Mouse (Mus musculus): ENCODE measurements around the gene Dip2a. TPM values are rescaled to one million over a fixed set of nuclear protein-coding genes. Genes with fewer than 3 reads are reported as not detected.

Gene Dip2a
- 19.2 and 19.8 TPM in 2 replicates for polyA plus RNA-seq (2015; fragmentation: Nextera tagmentation; extraction: Ambion mirVana)

DNA sequence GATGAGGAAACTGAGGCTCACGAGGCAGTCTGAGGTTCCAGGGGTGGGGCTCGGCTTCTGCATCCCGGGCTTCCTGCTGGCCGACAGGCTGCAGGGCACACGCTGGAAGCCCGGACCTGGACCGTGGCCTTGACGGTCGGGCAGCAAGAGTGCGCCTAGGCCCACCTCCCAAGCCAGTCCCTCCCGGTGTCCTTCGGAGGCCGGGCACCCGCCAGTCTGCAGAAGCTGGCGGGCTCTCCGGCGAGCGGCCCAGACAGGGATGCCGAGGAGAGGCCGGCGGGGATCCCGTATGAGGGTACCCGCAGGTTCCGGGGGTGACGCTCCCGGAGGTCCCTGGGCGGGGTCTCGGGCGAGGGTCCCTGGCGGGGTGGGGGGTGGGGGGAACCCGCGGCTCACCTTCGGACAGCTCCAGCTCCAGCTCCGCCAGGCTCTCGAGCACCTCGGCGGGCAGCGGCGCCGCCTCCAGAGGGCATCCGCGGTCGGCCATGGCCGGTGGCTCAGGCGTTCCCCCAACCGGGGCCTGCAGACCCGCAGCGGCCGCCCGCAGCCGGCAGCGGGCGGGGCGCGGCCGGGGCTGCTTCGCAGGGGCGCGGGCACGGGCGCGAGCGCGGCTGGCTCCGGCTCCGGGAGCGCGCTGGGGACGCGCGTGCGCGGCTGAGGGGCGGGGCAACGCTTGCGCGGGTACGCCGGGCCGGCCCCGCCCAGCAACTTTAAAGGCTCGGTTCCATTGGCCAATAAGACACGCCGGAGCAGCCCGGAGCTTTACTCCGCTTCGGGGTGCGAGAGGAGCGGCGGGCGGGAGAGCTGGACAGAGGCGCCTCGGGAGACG, at the start of gene Dip2a:
Gene Dip2a (minus strand): TSS at position 581 of the 829 bp plus-strand sequence.
- peak within 1 kb of the TSS; percentile 97 for H3K9ac ChIP-seq (ENCODE audit: low read depth, low read length)
- ATAC-seq = peak; percentile 94
- H3K4me2 ChIP-seq (ENCODE audit: low read length) = peak within 1 kb of the TSS; percentile 94
- under 1% methylated on average over 75 of the region's 94 CpGs for WGBS
- H3K27me3 ChIP-seq (ENCODE audit: control insufficient read depth, insufficient read depth, low read depth, low read length) = no peaks in the 10 kb centered on the region
- H3K4me3 ChIP-seq (ENCODE audit: low read depth, low read length) = peak within 1 kb of the TSS; percentile 86
- no peaks in the 10 kb centered on the region for H3K9me3 ChIP-seq (replicated peaks; ENCODE audit: control insufficient read depth, low read length, poor library complexity, severe bottlenecking)
- H3K27ac ChIP-seq (ENCODE audit: low read length) = peak within 1 kb of the TSS; percentile 91
- peaks cover 24% of the 10 kb centered on the region for H3K4me1 ChIP-seq (ENCODE audit: control insufficient read depth, insufficient read depth, low read length)
- H3K36me3 ChIP-seq (ENCODE audit: control insufficient read depth, insufficient read depth, low read length) = no peaks in the 10 kb centered on the region

DNA sequence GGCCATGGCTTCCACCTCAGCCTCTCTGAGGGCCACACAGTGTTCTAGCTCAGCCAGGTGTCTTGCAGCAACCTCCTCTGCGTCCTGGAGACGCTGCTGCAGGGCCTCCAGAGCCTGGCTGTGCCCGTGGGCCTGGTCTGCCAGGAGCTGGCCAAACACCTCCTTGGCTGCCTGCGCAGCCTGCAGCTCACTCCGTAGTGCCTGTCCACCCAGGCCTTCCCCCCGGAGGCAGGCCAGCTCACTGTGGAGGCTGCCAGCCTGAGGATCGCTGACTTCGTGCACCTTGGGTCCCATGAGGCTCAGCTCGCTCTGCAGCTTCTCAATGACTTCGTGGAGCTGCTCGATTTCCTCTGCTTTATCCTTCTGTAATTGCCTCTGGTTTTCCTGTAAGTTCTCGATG, 47.5 kb upstream of the Dip2a start:
- Histone ChIP-seq H3K4me3 (ENCODE audit: low read depth, low read length) (no peak overlapping the region), H3K27me3 (ENCODE audit: control insufficient read depth, insufficient read depth, low read depth, low read length) (no peaks in the 10 kb centered on the region), H3K36me3 (ENCODE audit: control insufficient read depth, insufficient read depth, low read length) (peaks cover 16% of the 10 kb centered on the region), H3K27ac (ENCODE audit: low read length) (no peak overlapping the region), H3K9me3 (replicated peaks; ENCODE audit: control insufficient read depth, low read length, poor library complexity, severe bottlenecking) (no peaks in the 10 kb centered on the region), H3K4me2 (ENCODE audit: low read length) (no peak overlapping the region), H3K9ac (ENCODE audit: low read depth, low read length) (no peak overlapping the region), H3K4me1 (ENCODE audit: control insufficient read depth, insufficient read depth, low read length) (no peaks in the 10 kb centered on the region)
- ATAC-seq = no peak
- WGBS = 95% methylated on average over 12 of the region's 12 CpGs

DNA sequence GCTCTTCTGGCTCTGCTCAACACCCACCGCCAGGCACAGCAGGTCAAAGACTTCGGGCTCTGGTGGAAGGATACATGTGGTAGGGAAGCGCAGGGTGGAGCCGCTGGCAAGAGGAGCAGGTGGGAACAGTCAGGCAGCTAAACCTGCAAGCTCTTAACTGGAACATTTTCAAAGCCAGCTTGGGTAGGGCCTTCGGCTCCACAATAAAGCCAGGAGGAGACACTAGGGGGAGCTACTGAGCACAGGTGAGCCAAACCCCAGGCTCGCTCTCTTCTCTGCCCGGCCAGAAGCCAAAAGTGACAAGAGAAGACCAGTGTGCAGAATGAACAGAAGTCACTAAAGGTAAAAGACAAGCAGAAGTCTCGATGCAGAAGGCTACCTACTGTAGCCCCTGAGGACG, 46.7 kb upstream of the Dip2a start:
- H3K27me3 ChIP-seq (ENCODE audit: control insufficient read depth, insufficient read depth, low read depth, low read length) = no peaks in the 10 kb centered on the region
- WGBS = 83% methylated on average over 9 of the region's 9 CpGs
- no peaks in the 10 kb centered on the region for H3K4me1 ChIP-seq (ENCODE audit: control insufficient read depth, insufficient read depth, low read length)
- no peak for ATAC-seq
- H3K4me3 ChIP-seq (ENCODE audit: low read depth, low read length) = no peak overlapping the region
- H3K27ac ChIP-seq (ENCODE audit: low read length) = no peak overlapping the region
- H3K4me2 ChIP-seq (ENCODE audit: low read length) = no peak overlapping the region
- H3K36me3 ChIP-seq (ENCODE audit: control insufficient read depth, insufficient read depth, low read length) = peaks cover 14% of the 10 kb centered on the region
- H3K9ac ChIP-seq (ENCODE audit: low read depth, low read length) = no peak overlapping the region
- H3K9me3 ChIP-seq (replicated peaks; ENCODE audit: control insufficient read depth, low read length, poor library complexity, severe bottlenecking) = no peaks in the 10 kb centered on the region

DNA sequence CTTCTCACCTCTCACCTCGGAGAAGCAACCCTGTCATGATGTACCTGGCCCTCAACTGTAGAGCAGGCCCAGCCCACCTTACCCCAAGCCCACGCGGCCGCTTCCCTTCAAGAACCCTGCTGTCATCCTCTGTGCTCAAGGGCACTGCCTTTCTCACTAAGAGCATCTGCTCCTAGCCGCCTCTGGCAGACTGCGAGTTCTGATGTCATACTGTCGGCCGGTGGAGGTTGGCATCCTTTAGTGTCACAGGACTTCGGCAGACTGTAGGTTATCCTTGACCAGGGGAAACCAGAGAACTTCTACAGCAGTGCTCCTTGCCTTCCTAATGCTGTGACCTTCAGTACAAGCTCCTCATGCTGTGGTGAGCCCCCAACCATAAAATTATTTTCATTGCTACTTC, 46.1 kb upstream of the Dip2a start:
- H3K4me1 ChIP-seq (ENCODE audit: control insufficient read depth, insufficient read depth, low read length) = no peaks in the 10 kb centered on the region
- H3K9ac ChIP-seq (ENCODE audit: low read depth, low read length) = no peak overlapping the region
- no peaks in the 10 kb centered on the region for H3K9me3 ChIP-seq (replicated peaks; ENCODE audit: control insufficient read depth, low read length, poor library complexity, severe bottlenecking)
- no peak overlapping the region for H3K4me2 ChIP-seq (ENCODE audit: low read length)
- 97% methylated on average over 9 of the region's 9 CpGs for WGBS
- ATAC-seq = no peak
- H3K27ac ChIP-seq (ENCODE audit: low read length) = no peak overlapping the region
- H3K36me3 ChIP-seq (ENCODE audit: control insufficient read depth, insufficient read depth, low read length) = peaks cover 14% of the 10 kb centered on the region
- H3K4me3 ChIP-seq (ENCODE audit: low read depth, low read length) = no peak overlapping the region
- H3K27me3 ChIP-seq (ENCODE audit: control insufficient read depth, insufficient read depth, low read depth, low read length) = no peaks in the 10 kb centered on the region

DNA sequence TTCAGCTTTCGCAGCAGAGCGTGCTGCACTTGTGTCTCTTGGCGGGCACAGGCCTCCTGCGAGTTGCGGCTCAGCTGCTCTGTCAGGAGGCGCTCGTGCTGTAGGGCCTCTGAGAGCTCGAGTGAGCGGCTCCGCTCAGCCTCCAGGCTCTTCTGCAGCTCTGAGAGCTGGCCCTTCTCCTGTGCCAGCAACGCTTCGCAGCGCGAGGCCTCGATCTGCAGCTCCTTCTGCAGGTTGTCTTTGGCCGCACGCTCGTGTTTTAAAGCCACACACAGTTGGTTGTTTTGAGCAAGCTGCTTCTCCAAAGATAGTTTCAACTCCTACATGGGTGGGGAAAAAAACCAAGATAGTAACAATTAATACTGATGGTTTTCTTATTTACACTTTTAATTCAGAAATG, 29.9 kb upstream of the Dip2a start:
- Histone ChIP-seq H3K4me3 (ENCODE audit: low read depth, low read length) (no peak overlapping the region), H3K9me3 (replicated peaks; ENCODE audit: control insufficient read depth, low read length, poor library complexity, severe bottlenecking) (no peaks in the 10 kb centered on the region), H3K4me2 (ENCODE audit: low read length) (no peak overlapping the region), H3K9ac (ENCODE audit: low read depth, low read length) (no peak overlapping the region), H3K36me3 (ENCODE audit: control insufficient read depth, insufficient read depth, low read length) (peaks cover 13% of the 10 kb centered on the region), H3K27me3 (ENCODE audit: control insufficient read depth, insufficient read depth, low read depth, low read length) (no peaks in the 10 kb centered on the region), H3K4me1 (ENCODE audit: control insufficient read depth, insufficient read depth, low read length) (no peaks in the 10 kb centered on the region), H3K27ac (ENCODE audit: low read length) (no peak overlapping the region)
- 94% methylated on average over 18 of the region's 18 CpGs for WGBS
- no peak for ATAC-seq

DNA sequence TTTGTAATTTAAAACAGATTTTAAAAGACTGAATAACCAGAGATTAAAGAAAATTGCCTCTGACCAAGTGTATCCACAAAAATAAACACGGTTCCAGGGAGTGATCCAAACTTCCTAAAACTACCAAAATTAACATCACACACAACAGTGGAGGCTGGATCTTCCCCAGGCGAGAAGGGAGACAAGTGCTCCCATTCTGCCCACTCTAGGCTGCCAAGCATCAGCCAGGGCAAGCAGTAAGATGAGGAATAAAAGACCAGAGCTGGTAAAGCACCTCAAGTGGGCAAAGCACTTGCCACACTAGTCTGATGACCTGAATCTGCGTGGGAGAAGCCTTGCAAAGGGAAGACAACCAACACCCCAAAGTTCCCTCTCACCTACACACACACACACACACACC, 26.6 kb upstream of the Dip2a start:
- H3K9me3 ChIP-seq (replicated peaks; ENCODE audit: control insufficient read depth, low read length, poor library complexity, severe bottlenecking) = no peaks in the 10 kb centered on the region
- WGBS = 74% methylated on average over 3 of the region's 3 CpGs
- H3K4me2 ChIP-seq (ENCODE audit: low read length) = no peak overlapping the region
- no peak for ATAC-seq
- H3K36me3 ChIP-seq (ENCODE audit: control insufficient read depth, insufficient read depth, low read length) = peaks cover 18% of the 10 kb centered on the region
- H3K27me3 ChIP-seq (ENCODE audit: control insufficient read depth, insufficient read depth, low read depth, low read length) = no peaks in the 10 kb centered on the region
- H3K27ac ChIP-seq (ENCODE audit: low read length) = no peak overlapping the region
- no peak overlapping the region for H3K4me3 ChIP-seq (ENCODE audit: low read depth, low read length)
- no peaks in the 10 kb centered on the region for H3K4me1 ChIP-seq (ENCODE audit: control insufficient read depth, insufficient read depth, low read length)
- H3K9ac ChIP-seq (ENCODE audit: low read depth, low read length) = no peak overlapping the region

DNA sequence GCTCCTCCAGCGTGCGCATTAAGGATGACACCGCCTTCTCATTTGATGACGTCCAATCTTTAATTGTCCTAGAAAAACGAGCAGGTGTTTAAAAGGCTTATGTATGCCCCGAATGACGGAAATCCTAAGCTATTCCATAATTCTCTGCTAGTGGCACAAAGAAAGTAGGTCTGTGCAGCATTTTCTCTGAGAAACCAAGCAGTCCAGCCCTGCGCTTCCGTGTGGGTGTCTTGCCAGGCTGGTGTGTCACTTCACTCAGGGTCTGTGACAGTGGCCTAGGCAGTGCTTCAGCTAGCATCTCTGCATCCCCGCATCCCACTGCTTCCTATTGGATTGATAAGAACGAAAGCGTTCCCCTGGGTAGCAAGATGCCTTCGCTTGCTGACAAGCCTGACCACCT, 23.7 kb upstream of the Dip2a start:
- H3K27me3 ChIP-seq (ENCODE audit: control insufficient read depth, insufficient read depth, low read depth, low read length) = no peaks in the 10 kb centered on the region
- no peak overlapping the region for H3K27ac ChIP-seq (ENCODE audit: low read length)
- no peak for ATAC-seq
- H3K36me3 ChIP-seq (ENCODE audit: control insufficient read depth, insufficient read depth, low read length) = peaks cover 9% of the 10 kb centered on the region; the same call in 1 of the 2 replicates
- no peaks in the 10 kb centered on the region for H3K4me1 ChIP-seq (ENCODE audit: control insufficient read depth, insufficient read depth, low read length)
- no peak overlapping the region for H3K9ac ChIP-seq (ENCODE audit: low read depth, low read length)
- H3K4me3 ChIP-seq (ENCODE audit: low read depth, low read length) = no peak overlapping the region
- 95% methylated on average over 13 of the region's 13 CpGs for WGBS
- H3K4me2 ChIP-seq (ENCODE audit: low read length) = no peak overlapping the region
- no peaks in the 10 kb centered on the region for H3K9me3 ChIP-seq (replicated peaks; ENCODE audit: control insufficient read depth, low read length, poor library complexity, severe bottlenecking)

DNA sequence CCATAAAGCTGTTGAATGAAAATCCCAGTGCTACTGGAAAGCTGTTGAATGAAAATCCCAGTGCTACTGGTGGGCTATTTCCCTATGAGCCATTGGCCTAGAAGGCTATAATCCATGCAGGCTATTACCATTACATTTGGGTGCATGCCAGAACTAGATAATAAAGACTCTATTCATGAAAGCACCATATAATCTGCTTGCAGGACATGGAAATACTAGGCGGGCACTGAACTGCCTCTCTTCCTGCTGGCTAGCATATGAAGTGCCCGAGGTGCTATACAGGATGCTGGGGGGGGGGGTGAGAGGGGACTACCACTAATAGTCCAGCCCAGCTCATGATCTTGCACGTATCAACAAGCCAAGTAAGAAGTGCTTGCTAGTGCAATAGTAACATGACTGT, 18.1 kb upstream of the Dip2a start:
- ATAC-seq = peak; percentile 64; the same call in 1 of the 2 replicates
- 36% methylated on average over 3 of the region's 3 CpGs for WGBS
- H3K27ac ChIP-seq (ENCODE audit: low read length) = no peak overlapping the region; the same call in 1 of the 2 replicates

DNA sequence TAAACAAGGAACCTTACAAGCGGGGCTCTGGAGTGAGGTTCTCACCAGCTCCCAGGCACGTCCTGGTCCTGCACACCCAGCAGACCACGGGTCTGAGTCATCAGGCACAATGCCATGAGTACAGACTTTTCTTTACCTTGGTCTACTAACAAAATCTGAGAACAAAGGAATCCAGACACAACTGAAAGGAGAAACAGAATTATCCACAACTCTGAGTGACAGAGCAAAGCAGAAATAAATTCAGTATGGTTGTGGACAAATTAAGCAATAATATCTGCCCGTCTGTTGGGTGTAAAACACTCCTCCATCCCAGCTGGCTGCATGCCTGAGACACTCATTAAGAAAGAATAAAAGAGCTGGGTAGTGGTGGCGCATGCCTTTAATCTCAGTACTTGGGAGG, 13.4 kb upstream of the Dip2a start:
- 76% methylated on average over 5 of the region's 5 CpGs for WGBS
- no peaks in the 10 kb centered on the region for H3K9me3 ChIP-seq (replicated peaks; ENCODE audit: control insufficient read depth, low read length, poor library complexity, severe bottlenecking)
- no peak overlapping the region for H3K27ac ChIP-seq (ENCODE audit: low read length)
- H3K9ac ChIP-seq (ENCODE audit: low read depth, low read length) = no peak overlapping the region
- ATAC-seq = no peak
- H3K4me3 ChIP-seq (ENCODE audit: low read depth, low read length) = no peak overlapping the region
- no peaks in the 10 kb centered on the region for H3K27me3 ChIP-seq (ENCODE audit: control insufficient read depth, insufficient read depth, low read depth, low read length)
- no peaks in the 10 kb centered on the region for H3K4me1 ChIP-seq (ENCODE audit: control insufficient read depth, insufficient read depth, low read length)
- peaks cover 16% of the 10 kb centered on the region for H3K36me3 ChIP-seq (ENCODE audit: control insufficient read depth, insufficient read depth, low read length)
- H3K4me2 ChIP-seq (ENCODE audit: low read length) = no peak overlapping the region

More for the DNA sequence above, 18.1 kb upstream of the Dip2a start:
- Histone ChIP-seq H3K4me2 (ENCODE audit: low read length) (no peak overlapping the region), H3K27me3 (ENCODE audit: control insufficient read depth, insufficient read depth, low read depth, low read length) (no peaks in the 10 kb centered on the region), H3K4me3 (ENCODE audit: low read depth, low read length) (no peak overlapping the region), H3K9ac (ENCODE audit: low read depth, low read length) (no peak overlapping the region), H3K36me3 (ENCODE audit: control insufficient read depth, insufficient read depth, low read length) (0 out of 2 replicates have a peak, but pooled peaks cover 5% of the 10 kb centered on the region), H3K4me1 (ENCODE audit: control insufficient read depth, insufficient read depth, low read length) (no peaks in the 10 kb centered on the region), H3K9me3 (replicated peaks; ENCODE audit: control insufficient read depth, low read length, poor library complexity, severe bottlenecking) (no peaks in the 10 kb centered on the region)
